Mouse (Mus musculus) effector memory CD4-positive, alpha-beta T cell, adult 7 months (primary cell): ENCODE measurements around the gene Lonrf3. TPM values are rescaled to one million over a fixed set of nuclear protein-coding genes. Genes with fewer than 3 reads are reported as not detected.

Source experiments
- polyA plus RNA-seq: library from polyadenylated mRNA; unstranded; fragments of 100-300 nt; shearing (Covaris generic); gene quantifications from one replicate; pipeline ENCODE4 v1.2.1, GENCODE M21; 2017

Lonrf3 gene
- 2.0 TPM for polyA plus RNA-seq

GRCm38 (mm10) chrX:36328271-36329039 lies at the start of gene Lonrf3:
Gene Lonrf3 (plus strand): TSS chrX:36328353.

GRCm38 (mm10) chrX:36400980-36401379 lies 72.8 kb downstream of the Lonrf3 start, which contains the start of gene Gm6268:
Gene Gm6268 (plus strand): TSS chrX:36401280.

Other genes with a start within 250 kb of the Lonrf3 start
- not detected for gene Il13ra1, start 216.2 kb upstream of the Lonrf3 start, polyA plus RNA-seq
- 0.72 TPM for gene Zcchc12, start 132.4 kb upstream of the Lonrf3 start, polyA plus RNA-seq
- gene Gm6268, start 72.9 kb downstream of the Lonrf3 start, polyA plus RNA-seq, result not detected
- not detected for gene Gm14569, start 163.5 kb downstream of the Lonrf3 start, polyA plus RNA-seq